Mouse (Mus musculus): ENCODE measurements at regions not wholly inside any gene's neighbourhood (a gene's known extent, or its start where the extent isn't known, plus 50 kb on each side); places are given as distances from the start of the nearest gene placed in this dataset.

DNA sequence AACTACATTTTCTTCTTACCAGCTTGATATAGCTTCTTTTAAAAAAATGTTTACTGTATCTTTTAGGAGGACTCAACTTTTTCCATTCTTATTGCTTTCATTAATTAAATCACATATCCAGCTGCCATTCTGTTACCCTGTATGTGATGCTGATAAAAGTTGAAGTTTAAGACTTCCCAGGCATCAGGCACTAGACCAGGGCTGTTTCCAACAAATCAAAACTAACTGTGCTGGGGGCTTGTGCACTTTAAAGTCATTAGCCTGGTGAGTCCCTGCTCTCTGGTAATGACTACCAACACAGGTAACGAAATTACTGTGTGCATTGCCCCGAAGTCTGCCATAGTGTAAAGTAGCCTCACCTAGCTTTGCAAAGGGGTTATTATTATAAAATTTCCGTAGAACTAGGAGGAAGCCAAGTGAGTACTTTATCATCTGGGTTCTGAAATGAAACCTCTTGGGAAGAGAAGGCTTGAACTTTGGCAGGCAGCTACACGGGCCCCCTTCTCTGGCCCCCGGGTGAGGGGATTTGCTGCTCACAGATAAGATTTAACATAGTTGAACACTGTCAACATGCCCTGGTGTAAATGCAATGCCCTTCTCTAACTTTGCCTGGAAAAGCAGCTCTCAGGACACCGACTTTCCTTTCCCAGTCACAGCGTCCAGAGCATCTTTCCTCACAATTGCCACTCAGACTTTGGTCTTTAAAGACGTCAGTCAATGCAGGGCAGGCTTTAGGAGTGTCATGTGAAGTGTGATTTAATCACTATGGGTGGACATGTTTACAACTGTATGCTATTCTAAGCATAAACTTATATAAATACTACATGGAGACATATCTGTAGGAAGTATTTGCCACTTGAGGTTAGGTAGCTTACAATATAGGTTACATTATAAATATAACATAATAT, 122.1 kb upstream of the Tab2 start:
- DNase-seq, result peak; percentile 23 to 29
- intact Hi-C loops (cut with DNase I), result no loop called here

DNA sequence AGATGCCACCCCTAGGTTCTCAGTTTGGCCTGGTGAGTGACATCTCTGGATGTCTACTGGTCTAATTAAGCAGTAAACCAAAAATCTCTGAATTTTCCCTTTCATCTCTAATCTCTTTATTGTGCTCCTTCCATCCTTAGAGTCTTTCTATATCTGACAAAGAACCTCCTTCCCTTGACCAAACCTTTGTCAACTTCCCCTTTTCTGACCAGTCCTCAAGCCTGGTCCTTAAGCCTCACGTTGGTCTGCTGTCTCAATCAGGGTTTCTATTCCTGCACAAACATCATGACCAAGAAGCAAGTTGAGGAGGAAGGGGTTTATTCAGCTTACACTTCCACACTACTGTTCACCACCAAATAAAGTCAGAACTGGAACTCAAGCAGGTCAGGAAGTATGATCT, 116.4 kb upstream of the Tab2 start:
- no peak for DNase-seq
- intact Hi-C loops (cut with DNase I), result no loop called here

DNA sequence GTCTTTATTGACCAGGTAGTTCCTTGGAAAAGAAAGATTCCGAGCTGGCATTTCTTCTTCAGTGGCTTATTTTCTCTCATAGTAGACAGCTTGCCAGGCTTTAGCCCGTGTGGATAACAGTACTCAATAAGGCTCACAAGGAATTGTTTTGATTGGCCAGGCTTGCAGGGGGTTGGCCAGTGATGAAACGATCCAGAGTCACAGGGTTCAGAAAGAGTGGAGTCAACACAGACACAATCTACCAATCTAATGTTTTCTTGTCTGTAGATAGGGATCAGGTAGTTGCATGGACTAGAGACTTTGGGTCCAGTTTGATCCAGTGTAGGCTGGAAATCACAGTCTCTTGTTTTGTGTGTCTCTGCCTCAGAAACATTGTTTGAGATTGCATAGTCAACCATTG, 115.8 kb upstream of the Tab2 start:
- no peak for DNase-seq
- intact Hi-C loops (cut with DNase I), result no loop called here

DNA sequence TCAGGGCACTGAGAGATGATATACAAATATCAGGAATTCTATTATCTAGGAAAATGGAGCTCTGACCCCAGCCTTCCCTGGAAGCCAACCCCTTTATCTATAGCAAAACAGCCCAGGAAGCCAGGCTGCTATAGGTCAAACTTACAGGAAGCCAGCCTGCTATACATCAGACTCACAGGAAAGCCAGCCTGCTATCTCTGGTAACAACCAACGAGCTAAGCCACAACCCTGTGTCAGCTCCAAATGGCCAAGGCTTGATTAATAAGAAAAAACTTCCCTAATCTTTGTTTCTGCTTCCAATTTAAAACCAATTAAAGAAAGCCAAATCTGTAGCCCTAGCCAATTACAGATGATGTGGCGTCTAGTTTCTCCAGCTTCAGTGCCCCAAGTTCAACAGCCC, 114.4 kb upstream of the Tab2 start:
- intact Hi-C loops (cut with DNase I), result no loop called here
- no peak for DNase-seq

DNA sequence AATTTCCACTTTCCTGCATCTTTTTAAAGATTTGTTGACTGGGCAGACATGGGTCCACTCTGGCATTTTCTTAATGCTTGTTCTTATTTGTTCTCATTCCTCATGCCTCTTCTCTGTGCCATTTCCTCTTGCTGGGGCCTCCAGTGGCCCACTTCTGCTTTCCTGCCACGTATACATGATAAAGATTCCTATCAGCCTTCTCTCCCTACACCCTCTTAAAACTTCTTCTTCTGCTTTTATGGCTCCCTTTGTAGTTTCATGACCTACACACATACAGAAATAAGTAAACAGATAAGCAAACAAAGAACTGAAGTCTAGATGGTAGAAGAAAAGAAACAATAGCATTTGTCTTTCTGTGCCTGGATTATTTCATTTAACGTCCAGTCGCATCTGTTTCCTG, 110.9 kb upstream of the Tab2 start:
- no peak for DNase-seq
- intact Hi-C loops (cut with DNase I), result no loop called here

DNA sequence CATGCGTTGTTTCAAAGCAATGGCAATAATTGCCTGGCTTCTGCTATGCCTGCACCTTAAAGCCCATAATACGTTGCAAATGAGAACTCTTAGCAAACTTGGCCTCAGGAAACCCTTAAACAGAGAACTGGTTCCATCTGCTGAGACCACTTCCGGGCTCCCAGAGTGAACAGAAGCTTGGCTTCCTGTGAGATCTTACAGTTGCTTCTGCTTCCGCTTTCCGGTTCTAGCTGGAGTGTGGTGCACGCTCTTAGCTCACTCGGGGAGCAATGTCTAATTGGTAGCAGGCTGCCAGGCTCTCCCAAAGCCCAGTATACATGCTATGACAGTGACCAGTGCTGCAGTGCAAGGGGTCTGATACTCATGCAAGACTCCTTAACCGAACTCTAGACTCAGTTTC, 109.7 kb upstream of the Tab2 start:
- intact Hi-C loops (cut with DNase I), result no loop called here
- DNase-seq, result peak; percentile 12 to 13

DNA sequence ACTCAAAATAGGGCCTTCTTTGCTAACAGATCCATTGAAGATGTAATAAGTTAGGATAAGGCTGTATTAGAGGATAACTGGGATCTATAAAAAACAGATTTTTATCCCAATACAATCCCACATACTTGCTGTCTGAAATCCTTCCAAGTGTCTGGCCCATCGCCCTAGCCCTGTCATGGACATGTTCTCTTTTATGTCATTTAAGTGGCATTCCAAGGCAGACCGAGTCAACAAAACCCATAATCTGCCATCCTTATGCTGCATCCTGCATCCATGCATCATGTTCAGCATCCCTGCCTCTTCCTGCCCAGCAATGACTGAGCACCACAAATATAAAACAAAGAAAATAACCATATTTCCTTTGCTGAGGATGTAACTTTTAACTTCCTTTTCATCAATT, 108.3 kb upstream of the Tab2 start:
- intact Hi-C loops (cut with DNase I), result no loop called here
- no peak for DNase-seq

DNA sequence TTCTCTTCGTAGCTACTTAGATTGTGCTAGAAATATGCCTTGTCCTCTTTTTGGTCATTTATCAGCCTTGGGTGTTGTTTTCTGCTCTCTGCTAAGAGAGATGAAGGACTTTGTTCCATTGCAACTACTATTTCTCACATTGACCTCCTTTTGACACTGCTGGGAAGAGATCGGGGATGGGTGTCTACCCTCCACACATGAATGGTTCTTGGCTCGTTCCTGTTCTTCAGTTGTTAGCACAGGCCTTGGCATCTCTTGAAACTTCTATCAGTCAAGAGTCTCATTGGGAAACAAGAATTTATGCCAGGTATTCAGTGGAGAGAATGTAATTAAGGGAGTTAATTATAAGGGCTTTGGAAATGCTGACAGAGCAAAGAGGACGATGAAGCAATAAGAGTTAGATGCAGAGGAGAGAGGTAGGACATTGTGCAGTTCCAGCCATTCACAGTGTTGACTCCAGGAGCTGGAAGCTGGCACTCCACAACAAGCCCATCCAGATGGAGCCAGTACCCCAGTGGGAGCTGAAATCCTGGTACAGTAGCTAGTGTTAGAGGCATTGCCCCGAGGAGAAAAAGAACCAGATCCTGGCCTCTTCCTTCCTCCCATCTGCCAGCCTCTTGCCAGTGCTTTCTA, 107.5 kb upstream of the Tab2 start:
- intact Hi-C loops (cut with DNase I), result no loop called here
- DNase-seq, result no peak

DNA sequence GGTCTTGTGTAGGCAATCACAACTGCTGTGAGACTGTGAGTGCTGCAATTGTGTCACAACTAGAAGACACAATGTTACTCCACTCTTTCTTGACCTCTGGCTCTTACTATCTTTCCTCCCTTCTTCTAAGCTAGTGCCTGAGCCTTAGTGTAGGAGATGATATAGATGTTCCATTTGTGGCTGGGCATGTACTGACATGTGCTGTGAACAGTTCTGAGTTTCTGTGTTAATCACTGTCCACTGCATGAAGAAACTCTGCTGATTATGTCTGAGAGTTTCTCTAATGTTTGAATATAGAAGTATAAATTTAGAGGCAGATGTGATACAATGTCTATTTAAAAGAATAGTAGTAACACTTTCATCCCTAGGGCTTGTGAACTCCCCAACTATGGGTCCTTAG, 105.0 kb upstream of the Tab2 start:
- intact Hi-C loops (cut with DNase I), result no loop called here
- DNase-seq, result no peak

DNA sequence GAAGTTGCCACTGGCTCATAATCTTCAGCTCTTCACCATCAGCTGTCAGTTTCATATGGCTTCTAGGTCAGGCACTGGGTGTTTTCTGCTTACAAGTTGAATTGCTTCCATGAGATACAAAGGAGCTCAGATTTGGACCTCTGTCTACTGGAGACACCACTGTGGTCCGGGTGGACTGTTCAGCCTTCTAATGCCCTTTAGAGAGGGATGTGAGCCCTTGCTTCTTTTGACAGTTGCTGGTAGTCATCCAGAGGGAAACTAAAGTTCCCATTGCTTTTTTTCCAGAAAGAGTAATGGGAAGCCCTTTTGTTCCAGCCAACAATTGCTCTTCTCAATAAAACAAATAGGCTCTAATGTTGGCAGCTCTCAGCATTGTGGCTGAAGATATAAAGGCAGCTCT, 103.7 kb upstream of the Tab2 start:
- intact Hi-C loops (cut with DNase I), result no loop called here

DNA sequence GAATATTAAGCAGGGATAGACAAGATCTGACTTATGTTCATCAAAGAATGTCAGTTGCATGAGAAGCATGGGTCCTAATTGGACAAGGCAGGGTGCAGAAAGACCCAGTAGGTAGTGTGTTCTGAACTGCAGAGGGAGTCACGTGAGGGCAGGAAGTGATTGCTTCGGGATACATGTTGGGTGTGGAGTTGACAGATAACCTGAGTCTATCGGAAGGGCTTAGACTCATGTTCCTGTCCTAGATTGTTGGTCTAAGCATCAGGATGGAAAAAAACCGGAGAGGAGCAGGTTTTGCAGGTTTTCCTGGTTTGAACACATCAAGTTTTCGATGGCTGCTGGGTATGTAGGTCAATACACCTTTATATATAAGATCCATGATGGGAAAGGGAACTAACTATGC, 101.8 kb upstream of the Tab2 start:
- no peak for DNase-seq
- intact Hi-C loops (cut with DNase I), result no loop called here

More for the DNA sequence above, 103.7 kb upstream of the Tab2 start:
- no peak for DNase-seq

DNA sequence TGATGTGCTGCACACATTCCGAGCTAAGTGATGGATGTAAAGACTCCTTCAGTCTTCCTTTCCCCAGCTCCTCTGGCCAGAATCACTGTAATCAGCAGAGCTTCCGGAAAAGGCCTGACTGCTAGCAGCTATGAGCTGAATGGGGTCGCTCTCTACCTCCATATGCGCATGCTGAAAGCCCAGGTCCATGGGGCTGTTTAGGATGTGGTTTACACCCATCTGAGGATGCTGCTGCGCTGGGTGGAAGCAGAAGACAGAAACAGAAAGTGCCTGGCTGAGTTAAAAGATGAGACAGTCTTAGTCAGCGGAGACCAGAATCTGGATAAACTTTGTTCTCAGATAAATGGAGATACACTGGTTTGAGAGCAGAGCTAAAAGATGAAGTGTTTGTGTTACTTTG, 99.3 kb upstream of the Tab2 start:
- intact Hi-C loops (cut with DNase I), result no loop called here
- DNase-seq, result no peak

DNA sequence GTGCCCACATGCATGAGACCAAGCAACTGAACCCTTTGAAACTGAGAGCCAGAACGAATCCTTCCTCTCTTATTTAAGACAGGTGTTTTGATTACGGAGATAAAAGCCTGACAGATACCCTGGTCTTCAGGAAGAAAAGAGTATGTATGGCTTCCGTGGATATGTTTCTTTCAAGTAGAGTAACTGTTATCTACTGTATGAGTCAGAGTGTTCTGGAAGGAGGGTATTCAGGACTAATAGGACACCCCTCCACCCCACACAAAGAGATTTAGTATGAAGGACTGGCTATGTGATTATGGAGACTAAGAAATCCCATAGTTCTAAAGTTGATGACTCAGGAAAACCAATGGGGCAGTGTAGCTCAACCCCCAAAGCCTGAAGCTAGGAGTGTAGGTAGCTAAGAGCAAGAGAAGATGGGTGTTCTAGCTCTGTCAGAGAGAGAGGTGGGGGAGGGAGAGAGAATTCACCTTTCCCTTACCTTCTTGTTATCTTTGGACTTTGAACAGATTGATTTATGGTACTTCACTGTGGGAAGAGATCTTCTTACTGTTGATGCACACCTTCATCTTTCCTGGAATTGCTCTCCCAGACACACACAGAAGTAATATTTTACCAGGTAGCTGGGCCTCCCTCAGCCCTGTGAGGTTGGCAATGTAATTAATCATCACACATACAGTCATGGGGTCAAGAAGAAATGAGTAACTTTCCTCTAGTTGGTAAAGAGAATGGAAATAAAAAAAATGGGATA, 87.6 kb upstream of the Tab2 start:
- intact Hi-C loops (cut with DNase I), result no loop called here
- DNase-seq, result no peak

DNA sequence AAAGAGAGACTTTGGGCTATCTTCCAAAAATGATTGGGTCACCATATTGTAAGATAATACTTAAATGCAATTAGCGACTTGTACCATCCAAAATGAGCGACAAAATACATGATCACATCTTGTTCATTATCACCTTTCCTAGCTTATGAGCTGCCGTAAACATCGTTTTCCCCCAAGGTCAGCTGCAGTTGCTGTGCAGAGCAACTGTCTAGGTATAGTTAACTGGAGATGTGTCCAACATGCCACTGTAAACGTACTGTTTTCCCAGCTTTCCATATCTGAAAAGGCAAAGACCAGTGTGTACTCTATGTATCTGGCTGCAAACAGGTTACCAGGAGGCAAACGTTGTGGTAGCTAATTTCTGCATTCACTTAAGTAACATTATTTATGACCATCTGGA, 86.3 kb upstream of the Tab2 start:
- intact Hi-C loops (cut with DNase I), result no loop called here
- no peak for DNase-seq

DNA sequence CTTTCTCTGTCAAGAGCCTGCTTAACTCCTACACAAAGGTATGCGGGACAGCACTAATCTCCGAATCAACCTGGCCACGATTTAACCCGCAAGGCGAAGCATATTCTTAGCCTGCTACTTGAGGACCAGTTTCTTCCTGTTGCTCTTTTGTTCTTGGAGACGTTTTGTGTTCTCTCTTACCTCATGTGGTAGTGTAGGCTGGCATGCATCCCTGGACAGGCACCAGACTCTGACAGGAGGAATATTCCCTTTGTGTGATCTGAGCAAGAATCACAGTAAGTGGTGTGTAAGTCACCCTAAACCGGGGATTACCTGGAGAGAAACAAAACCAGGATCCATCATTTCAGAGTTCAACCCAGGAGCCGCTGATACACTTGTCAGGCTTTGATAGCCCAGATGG, 85.8 kb upstream of the Tab2 start:
- DNase-seq, result no peak
- intact Hi-C loops (cut with DNase I), result no loop called here

DNA sequence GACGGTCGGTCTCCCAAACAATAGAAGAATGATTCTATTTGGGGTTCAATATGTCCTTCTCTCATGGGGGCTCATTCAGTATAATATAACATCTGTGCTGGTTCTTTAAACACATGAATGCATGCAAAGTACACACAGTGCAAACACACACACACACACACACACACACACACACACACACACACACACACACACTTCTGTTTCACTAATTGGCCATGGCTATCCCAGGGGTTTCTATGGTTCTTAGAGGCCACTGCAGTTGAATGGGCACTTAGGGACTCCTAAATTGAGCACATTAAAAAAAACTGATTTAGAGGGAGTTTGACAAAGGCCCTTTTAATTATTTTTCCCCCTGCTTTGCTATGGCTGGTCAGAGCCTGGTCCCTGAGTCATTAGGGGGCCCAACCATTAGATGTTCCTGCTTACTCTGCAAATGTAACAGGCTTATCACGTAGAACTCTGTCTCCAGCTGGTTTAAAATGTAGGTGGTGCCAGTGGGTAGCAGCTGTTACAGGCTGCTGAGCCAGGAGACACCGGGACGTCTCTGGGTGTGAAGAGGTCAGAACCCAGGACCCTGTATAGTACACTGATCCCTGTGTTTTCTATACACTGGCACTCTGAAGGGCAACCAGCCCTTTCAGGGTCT, 82.1 kb upstream of the Tab2 start:
- intact Hi-C loops (cut with DNase I), result no loop called here

DNA sequence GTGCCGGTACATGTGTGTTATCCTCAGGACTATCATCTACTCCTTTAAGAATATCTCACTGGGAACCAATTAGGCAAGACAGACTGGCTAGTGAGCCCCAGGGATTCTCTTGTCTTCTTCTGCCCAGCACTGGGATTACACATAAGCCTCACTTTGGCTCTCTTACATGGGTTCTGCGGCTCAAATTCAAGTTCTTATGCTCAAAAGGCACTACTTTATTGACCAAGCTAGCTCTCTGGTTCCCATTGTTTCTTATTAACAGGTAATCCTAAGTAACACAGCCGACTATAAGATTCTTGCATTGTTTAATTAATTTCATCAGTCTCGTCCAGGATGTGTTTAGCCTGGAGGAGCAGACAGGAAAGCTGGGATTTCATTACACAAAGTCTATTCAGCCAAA, 80.3 kb upstream of the Tab2 start:
- DNase-seq, result no peak
- intact Hi-C loops (cut with DNase I), result no loop called here

More for the DNA sequence above, 82.1 kb upstream of the Tab2 start:
- no peak for DNase-seq

DNA sequence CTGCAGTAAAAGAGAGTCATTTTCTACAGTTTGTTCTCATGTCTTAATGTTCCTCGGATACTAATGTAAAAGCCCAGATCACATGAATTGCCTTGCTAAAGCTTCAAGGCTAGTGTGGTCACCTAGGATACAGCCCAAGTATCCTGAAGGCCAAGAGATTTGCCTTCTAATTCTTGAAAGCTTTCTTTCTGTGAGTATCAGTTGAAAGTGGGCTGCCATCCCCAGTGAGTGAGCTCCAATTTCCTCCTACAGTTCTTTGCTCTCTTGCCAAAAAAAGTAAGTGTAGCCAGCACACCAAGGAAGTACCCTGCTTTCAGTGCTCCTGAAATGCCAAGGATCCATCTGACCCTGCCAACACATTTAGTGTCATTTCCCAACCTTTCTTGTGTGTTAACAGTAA, 79.3 kb upstream of the Tab2 start:
- no peak for DNase-seq
- intact Hi-C loops (cut with DNase I), result no loop called here

DNA sequence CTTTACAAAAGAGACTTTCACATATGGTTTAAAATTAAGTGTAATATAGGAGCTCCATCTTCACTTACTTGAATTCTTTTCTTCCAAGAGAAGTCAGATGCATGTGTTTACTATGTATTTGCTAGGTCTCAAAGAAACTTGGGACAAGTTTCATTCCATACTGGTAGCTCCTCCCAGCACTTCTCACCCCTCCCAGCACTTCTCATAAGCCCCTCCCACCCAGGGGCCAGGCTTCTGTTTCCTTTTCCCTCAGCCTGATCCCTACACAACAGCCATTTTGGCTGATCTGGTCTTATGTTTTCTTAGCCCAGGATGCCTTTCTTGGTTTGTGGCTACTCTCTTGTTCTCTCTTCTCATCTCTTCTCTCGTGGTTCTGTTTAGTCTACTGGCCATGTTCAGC, 76.2 kb upstream of the Tab2 start:
- intact Hi-C loops (cut with DNase I), result no loop called here
- DNase-seq, result no peak

DNA sequence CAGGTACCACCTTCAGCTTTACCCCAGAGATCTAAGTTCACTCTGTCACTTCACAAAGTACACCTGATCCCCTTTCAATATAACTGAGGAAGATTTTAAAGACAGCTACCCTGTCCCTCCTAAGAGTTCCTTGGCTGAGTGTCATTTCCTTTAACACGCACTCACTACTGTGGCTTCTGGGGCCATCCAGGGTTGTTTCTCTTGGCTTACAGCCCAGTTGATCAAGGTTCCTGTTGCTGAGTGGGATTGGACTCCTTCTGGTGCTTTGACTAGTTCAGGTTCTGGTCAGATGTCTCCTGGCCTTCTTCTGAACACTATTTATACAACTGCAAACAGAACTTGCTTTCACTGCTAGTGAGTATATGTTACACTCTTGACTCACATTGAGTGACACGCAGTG, 72.8 kb upstream of the Tab2 start:
- intact Hi-C loops (cut with DNase I), result no loop called here
- DNase-seq, result peak; percentile 12 to 18

DNA sequence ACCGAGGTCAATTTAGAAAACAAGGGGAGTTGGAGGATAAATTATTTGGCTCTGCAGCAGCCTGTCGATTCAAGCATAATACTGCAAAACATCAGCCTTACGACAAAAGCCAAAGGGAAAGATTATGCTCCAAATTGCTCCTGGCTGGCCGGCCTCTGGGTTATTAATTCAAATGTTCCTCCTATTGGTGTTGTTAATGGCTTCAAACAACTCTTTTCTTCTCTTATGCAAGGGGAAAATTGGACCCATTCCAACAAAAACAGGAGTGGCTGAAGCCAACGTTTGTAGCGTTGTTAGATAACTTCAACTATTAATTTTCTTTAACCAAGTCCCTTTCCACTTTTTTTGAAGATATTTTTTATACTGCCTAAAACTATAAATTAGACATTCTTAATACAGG, 71.0 kb upstream of the Tab2 start:
- intact Hi-C loops (cut with DNase I), result no loop called here
- peak in 1 of 2 experiments; percentile 14 for DNase-seq

All from heart, postnatal 10 days (tissue).